10 mouse cellular contexts compared by ENCODE assay signal in genomic region chr12:25890722-25891121, GRCm38 (mm10).
DNase-seq lines count a peak whose midpoint lies in the region; TF ChIP-seq lines count a peak whose summit lies in the region.
"Had no signal": no experiment of that assay in that cellular context is flagged by ENCODE, and none has a peak within 500 bp of the region (broad histone marks: within the 10 kb centered on the region; RNA-seq: fewer than 3 reads in every experiment).

No protein-coding gene starts in this region.

- no peaks in the 10 kb centered on the region for H3K4me1 ChIP-seq in embryonic fibroblast, embryonic 13.5 days (ENCODE audit: control insufficient read depth, insufficient read depth, low read length)

- H3K4me3 ChIP-seq in embryonic fibroblast, embryonic 13.5 days (ENCODE audit: insufficient read depth, low read length) = no peak overlapping the region

- intact Hi-C loops in heart, postnatal 14 days (cut with DNase I) = no loop called here

- no peak for TF ChIP-seq POLR2A in embryonic fibroblast, embryonic 13.5 days (IDR thresholded peaks at IDR 0.05; ENCODE audit: low read depth, low read length)

- H3K27ac ChIP-seq in embryonic fibroblast, embryonic 13.5 days (ENCODE audit: insufficient read depth, low read length) = no peak overlapping the region

- DNase-seq in heart, postnatal 14 days = peak; percentile 2 to 22
- no peak for DNase-seq in heart, adult 8-10 months (ENCODE audit: low spot score)
- peak; percentile 33 for DNase-seq in thymus, postnatal 14 days
- no peak for DNase-seq in thymus, postnatal 0 days (ENCODE audit: low spot score)
- peak; percentile 26 for DNase-seq in thymus, postnatal 25 days
- DNase-seq in neural tube, embryonic 10.5 days (ENCODE audit: extremely low spot score, low spot score) = no peak
- DNase-seq in urinary bladder, postnatal 10 days (ENCODE audit: low spot score) = no peak
- DNase-seq: layer of hippocampus, postnatal 36 days; right cerebral cortex, postnatal 25 days had no signal

- TF ChIP-seq CTCF in embryonic fibroblast, embryonic 13.5 days (IDR thresholded peaks at IDR 0.05; ENCODE audit: borderline replicate concordance, insufficient read depth, low read length) = peak; percentile 46; the same call in 1 of the 2 replicates

Comparison
In these comparisons a context has a peak if more than half of its experiments do, and no peak if none do; other contexts are left out.
1. DNase-seq: peak in heart, postnatal 14 days (2 of 2), thymus, postnatal 14 days (single experiment) and thymus, postnatal 25 days (single experiment); none in heart, adult 8-10 months (single experiment), thymus, postnatal 0 days (single experiment), neural tube, embryonic 10.5 days (single experiment) and urinary bladder, postnatal 10 days (single experiment).